Mouse (Mus musculus) cerebellum, adult 11 months (tissue): ENCODE measurements around the gene Cacna1g.

Source experiments
- DNase-seq: peaks from one replicate; pipeline ENCODE4 v3.0.0; 2022

The Cacna1g gene

DNA sequence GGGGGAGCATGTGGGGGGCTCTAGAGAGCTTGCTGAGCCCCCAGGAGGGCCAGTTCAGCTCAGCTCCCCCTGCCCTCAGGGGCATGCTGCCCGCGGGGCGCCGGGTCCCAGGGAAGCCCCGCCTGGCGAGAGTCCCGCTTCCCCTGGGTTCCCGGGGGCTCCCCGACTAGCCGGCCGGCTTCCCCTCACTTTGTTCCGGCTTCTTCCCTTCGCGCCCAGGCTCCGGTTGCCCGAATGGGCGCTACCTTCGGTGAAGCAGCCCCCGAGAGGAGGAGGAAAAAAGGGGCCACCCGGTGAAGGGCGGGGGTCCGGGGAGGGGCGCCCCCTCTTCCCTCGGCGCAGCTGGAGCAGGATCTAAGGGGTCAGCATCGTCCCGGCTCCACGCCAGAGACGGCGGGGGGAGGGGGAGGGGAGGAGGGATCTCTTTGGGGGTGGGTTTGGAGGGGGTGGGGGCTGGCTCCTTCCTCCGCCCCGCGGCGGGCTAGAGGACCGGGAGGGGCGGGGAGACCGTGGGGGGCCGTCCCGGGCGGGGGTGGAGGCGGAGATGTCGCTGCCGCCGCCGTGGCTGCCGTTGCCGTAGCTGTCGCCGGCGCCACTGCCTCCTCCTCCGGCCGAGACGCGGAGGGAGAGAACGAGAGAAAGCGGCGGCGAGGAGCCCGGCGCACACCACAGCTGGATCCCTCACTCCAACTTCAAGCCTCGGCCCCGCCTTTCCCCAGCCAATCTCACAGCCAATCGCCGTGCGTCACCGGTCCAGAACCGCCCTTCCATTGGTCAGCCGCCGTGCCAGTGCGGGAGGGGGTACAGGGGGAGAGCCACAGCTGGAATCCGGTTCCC, at the start of gene Cacna1g:
TSS of gene Cacna1g (minus strand) at position 492 of the 837 bp plus-strand sequence.
- peak; percentile 80 for DNase-seq

DNA sequence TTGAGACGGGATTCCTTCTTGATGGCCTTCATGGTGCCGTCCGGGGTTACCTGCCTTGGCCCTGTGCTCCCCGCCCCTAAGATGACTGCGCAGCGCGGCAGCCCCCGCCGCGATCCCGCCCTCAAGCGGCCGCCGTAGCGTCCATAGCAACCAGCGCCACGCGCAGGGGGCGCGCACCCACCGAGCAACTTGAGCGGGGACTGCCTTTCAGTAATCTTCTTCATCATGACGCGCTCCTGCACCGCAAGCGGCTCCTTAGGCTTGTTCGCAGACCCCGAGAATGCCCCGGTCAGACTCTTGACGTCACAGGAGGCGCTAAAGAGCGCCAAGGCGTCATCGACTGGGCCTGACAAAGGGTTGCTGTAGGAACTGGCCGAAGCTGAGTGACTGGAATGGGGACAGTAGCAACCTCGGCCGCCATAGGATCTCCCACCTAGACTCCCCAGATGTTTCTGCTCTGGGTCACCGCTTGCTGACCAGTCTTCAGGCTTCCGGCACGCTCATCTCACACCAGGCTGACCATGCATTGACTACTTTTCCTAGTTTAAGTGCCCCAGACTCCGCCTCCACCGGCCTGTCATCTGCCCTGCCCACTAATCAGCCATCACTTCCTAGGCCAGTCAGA, 47.3 kb upstream of the Cacna1g start, which contains the start of gene Mycbpap:
TSS of gene Mycbpap (minus strand) at position 524 of the 625 bp plus-strand sequence.
- DNase-seq: peak; percentile 64

DNA sequence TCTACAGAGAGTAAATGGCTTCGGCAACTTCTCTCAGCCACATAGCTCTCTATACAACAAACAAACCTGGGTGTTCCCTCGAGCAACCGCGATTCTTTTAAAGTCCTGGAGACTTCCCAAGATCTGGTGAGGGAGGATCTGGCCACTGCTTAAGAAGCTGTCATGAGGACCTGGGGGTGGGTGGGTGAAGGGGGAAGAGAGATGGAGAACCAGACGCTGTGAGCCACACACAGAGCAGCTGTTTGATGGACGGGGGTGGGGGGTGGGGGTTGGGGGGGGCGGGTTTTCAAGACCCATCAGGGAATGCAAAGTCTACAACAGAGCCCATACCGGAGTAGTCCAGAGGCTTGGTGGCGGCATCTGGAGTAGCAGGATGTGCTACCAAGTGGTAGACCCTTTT, 39.5 kb upstream of the Cacna1g start:
- DNase-seq: no peak

DNA sequence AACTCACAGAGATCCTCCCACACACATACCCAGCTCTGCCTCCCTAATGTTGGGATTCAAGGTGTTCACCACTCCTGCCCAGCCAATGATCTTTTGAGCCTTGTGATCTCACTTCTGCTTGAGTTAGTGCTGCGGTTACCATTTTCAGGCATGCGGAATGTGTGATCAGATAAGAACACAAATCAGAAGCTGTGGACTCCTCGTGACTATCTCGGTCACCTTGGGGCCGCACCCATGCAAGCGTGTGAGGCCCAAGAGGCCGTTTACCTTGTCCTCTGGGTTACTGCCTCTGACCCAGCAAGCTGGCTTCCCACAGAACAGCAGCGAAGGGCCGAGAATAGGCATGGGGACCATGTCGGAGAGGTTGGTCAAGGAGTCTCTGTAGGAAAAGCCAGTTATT, 35.0 kb upstream of the Cacna1g start:
- DNase-seq: no peak

DNA sequence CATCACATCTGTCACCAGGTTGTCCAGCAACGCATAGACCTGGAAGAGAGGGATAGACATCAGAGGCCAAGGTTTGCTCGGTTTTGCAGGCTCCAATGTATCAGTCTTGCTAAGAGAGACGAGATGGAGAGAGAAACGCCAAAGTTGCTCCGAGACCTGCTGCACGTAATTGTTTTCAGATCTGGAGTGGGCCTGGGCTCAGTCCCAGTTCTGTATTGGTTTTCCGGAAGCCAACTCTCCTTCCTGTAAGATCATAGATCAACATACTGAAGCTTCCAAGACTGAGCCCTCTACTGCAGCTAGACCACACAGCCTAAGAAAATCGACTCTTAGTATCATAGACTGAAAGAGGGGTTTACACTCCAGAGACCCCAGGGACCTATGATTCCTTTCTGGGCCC, 27.5 kb upstream of the Cacna1g start:
- DNase-seq: no peak

DNA sequence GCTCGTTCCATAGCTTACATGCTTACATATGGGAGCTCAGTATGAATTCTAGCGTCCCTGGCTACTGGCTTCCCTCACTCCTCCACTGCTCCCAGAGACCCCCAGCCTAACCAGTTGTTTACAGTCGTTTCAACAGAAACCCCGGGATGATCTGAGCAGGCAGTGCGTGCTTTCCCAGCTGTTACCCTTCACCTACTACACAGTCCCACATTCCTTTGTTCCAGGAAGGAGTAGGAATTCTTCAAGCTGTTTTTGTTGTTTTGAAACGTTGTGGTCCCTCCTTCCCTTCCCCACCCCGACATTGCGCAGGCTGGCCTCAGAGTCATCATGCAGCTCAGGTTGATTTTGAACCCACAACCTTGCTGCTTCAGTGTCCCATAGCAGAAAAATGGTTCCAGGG, 26.4 kb upstream of the Cacna1g start:
- DNase-seq: no peak

DNA sequence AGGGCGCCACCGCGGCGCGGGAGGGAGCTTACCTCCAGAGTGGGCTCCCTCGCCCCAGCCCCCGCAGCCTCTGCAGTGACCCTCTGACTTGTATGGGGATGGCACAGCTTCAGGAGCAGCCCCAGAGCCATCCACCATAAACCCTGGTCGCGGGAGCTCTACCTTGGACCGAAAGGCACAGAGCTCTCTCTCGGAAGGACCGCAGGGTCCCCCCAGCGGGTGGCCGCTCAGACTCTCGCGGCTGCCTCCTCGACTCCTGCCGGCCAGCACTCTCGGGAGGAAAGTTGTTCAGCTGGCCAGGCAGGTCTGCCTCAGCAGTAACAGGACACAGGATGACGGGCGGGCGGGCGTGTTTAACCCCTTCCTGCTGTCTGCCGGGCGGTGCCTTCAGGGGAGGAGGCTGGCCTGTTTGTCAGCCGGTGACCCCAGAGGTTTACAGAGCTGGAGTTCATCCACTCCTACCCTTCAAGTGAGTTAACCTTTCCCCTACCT, 25.7 kb upstream of the Cacna1g start, which contains the start of gene Epn3:
TSS of gene Epn3 (minus strand) at position 314 of the 492 bp plus-strand sequence.
- DNase-seq: peak; percentile 50

DNA sequence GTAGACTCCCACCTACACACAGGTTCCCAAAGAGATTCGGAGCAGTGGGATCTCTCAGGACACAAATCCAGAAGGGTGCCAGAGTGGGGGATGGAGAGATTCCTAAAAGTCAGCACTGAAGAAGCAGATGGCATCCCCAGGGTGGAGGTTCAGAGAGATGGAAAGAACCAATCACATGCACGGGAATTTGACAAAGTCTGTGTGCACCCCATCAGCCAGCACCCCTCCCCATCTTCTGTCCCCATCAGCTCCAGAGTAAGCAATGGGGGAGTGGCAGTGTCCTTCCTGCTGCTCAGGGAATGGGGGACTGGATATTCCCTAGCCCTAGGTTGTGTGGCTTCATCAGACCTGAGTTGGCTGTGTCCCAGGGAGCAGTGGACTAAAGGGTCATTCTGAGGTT, 25.0 kb upstream of the Cacna1g start:
- peak; percentile 78 for DNase-seq

DNA sequence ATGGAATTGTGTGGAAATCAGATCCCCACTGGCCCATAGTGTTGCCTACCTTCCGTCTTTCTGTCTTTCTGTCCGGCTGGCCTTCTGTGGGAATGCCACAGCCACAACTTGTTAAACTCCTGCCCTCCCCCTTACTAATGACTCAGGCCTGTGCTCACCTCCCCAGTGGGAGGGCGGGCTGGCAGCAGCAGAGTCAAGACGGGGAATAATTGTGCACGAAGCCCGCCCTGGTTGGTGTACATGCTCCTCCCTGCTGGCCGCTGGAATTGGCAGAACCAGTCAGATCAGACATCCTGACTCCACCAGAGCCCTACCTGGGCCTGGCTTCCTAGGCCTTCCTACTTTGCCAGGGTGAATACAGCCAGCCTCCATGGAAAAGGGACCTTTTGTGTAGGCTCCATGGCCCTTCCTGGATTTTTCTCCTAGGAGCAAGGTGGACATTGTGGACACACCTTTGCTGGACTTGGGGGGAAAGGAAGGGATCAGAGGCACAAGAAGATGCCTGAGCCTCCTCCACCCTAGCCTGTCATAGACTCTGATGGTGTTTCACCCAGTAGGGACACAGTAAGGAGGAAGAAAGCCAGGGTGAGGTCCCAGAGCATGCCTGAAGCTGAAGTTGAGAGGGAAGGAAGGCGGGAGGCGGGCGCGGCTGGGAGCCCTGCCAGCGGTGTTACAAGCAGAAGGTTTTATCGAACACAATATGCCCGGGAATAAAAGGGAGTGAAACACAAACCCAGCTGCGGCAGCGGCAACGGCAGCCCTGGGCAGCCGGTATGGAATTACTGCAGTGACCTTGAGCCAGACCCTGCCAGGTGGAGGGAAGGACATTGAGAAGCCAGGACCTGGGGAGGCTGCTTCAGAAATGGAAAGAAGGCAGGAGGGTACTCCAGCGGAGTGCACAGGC, 24.3 kb upstream of the Cacna1g start:
- DNase-seq: peak; percentile 63

DNA sequence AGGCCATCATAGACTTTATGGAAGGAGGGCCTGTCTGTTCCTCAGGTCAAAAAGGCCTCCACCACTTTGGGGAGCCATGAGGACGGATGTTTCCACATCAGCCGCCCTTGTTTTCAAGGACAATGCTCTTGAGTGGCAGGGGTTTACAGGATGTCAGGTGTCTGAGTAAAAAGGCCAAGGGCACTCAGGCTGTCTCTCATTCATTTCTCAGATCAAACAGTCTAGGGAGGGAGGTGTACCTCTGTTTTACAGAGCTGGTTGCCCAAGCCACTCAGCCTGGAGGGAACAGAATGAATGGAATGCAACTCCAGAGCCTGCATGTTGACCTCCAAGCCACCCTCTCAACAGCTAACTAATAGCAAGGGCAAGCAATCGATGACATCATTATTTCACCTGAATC, 21.4 kb upstream of the Cacna1g start:
- no peak for DNase-seq

DNA sequence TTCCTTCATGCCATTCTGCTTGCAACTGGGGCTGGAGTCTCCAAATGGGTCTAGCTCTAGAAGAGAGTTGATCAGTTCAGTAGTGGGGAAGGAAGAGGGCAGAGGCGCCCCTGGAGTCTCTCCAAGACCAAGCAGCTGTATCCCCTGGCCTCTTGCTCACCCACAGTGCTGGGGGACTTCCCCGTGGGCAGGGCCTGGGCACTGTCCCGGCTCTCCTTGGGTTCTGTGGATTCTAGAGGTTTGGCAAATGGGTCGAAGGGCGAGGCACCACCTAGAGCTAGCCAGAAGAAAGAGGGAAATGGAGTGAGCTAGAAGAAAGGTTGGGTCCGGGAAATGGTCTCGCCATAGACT, 17.7 kb upstream of the Cacna1g start:
- DNase-seq: peak; percentile 15

DNA sequence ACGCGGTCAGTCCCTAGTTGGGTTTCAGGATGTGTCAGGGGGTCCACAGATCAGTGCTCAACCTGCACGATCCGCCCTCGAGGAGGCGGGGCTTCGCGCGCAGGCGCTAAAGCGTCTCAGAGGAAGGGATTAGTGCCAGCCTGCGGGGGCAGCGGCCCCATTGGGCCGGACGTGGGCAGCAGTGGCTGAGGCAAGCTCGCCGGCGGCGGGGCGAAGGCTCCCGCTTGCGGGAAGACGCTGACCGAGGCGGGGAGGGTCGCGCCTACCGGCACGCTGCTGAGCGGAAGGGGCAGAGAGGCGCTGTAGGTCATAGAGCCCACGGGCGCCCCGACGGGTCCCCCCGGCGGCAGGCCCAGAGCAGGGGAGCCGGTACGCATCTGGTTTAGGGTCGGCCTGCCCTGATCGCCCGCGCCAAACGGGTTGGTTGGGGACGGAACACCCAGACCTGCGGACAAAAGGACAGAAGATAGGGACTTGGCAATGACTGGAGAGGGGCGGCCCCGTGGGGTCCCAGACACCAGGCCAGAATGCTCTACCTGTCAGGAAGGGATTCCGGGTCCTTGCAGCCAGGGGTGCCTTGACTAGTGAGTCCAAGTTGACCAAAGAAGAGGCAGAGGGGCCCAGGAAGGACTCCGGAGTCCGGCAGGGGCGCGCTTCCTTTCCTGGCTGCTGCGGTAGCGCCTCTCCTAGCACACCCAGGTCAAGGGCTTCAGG, 17.2 kb upstream of the Cacna1g start:
- peak; percentile 27 for DNase-seq

DNA sequence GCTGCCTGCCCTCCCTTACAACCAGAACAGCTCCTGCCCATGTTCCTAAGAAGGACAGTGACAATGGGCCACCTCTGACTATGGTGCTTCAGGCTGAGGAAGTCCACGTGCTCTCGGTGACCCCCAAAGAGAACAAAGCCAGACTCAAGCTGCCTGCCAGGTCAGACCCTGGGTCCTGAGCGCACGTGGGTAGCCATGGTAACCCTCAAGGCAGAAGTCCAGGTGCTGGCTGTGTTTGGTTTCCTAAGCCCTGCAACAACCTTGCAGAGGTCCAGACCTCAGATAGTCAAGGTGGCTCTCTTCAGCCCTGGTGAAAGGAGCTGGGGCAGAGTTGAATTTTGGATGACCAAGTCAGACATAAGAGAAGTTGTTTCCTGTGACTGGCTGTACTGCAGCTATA, 15.7 kb upstream of the Cacna1g start:
- DNase-seq: no peak

DNA sequence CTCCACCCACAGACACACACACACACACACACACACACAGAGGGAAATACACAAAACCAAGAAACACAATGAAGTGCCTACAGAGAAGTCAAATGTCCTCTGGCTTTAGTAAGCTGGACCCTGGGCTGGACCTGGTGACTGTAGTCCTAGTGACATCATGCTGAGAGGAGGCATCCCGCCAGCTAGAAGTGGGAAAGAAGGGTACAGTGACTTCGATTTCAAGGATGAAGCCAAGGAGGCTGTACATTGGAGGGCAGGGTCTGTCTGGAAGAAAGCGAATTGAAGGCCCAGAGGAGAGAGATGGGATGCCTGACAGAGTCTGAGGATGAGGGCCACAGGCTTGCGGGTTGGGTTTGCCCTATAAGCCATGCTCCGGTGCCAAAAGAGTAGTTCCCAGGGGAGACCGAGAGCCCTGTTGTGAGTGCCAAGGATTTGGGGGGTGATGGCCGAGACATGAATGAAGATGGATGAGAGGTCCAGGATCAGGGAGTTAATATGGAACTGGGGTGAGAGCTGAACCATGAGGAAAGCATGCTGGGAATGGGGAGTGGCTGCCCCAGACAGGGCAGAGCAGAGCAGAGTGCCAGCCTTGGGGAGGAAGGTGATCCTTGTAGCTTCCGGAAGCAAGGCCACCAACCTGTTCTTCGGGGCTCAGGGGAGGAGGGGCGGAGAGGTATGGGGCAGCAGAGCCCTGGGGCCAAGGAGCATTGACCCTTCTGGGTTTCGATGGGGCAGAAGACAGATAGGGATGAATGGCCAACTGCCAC, 15.0 kb upstream of the Cacna1g start:
- DNase-seq: no peak

DNA sequence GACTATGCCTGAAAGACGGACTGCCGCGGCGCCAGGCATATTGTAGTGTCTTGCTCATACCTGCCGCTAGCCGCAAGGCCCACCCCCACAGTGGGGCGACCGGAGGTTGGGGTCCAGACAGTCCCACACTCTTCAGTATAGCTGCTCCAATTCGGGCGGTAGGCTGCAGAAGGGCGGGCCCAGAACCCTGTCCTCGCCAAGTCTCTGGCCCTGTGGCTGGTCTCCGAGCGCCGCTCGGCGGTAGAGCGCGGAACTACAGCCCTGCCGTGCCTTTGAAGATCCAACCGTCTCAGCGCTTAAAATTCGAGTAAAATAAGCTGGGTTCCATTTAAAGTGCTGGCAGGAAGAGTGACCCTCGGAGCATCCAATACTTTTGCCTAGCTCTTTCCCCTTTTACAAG, 12.0 kb upstream of the Cacna1g start, which contains the start of gene Spata20:
TSS of gene Spata20 (minus strand) at position 179 of the 400 bp plus-strand sequence.
- peak; percentile 89 for DNase-seq

DNA sequence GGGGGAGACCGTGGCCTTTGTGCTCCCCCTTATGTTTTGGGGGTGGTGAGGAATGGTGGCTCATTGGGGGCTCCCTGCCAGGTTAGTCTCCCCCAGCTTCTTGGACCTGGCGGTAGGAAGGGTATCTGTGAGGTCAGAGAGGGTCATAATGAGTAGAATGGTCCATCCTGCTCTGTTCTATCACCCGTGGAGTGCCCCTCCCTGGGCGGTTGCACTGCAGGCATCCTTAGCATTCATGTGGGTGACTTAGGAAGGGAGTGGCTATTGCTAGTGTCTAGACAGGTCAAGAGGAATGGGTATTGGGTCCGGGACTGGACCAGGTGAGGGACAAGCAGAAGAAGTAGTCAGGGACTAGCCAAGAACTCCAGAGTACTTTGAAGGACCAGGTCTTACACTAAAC, 11.2 kb upstream of the Cacna1g start:
- peak; percentile 31 for DNase-seq

DNA sequence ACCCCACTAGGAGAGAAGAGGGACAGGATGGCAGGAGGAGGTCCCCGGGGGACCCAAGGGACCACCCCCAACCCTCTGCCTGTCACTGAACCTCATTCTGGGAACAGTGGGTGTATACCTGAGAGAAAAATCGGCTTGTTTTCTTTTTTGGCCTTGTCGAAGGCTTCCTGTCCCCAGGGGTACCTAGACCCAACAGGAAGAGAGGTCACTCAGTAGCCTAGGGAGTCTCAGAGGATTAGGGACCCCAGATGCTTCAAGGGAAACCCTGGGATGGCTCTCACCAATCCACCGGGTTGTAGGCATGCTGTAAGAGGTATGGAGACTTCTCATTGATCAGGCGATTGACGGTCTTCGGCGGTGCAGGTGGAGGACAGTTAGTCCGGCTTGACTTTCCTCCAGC, 10.6 kb upstream of the Cacna1g start:
- no peak for DNase-seq

DNA sequence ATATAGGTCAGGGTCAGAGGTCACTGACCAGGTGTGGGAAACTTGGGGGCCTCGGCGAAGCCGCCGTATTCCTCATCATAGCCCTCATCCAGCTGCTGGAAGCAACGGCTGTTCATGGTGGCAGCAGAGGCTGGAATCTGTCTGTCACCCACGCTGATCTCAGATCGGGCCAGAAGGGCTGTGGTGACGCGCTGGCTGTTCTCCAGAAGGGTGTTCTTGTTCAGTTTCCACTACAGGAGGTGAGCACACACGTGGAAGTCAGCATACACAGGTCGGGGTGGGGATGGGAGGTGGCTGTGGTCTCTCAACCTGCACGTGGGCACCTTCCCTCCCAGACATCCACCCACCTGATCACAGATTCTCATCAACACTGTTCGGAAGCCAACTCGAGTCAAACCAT, 9.9 kb upstream of the Cacna1g start:
- peak; percentile 50 for DNase-seq

DNA sequence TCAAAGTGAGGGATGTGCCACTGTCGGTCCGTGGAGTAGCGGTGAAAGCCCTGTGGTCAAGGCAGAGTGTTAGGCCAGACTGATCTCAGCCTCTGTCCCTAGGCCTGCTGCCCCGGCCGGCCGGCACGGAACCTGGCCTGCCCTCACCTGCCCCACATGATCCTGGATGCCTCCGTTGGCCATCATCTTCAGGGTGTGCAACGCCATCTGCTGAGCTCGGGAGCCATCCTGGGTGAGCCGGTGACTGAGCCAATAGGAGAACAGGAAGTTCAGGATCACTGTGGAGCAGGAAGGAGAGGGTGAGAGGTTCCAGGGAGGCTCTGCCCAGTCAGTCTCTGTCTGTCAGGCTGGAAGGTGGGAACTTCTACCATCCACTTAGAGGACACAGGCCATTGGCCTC, 9.4 kb upstream of the Cacna1g start:
- DNase-seq: peak; percentile 84

DNA sequence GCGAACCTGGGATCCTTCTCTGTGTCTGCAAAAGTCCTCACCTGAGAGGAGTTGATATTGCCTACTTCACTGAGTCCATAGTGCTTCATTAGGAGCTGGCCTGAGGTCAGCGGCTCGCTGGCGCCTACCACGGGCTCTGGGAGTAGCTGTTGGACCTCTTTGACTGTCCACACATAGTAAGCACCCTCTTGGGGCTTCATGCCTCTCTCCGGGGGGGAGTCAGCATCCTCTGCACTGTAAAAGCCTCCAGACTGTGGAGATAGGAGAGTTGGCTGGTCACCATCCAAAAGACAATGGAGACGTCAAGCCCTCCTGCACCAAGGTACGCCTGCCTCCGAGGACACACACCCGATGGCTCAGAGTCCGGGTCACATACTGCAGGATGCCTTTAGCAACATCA, 8.7 kb upstream of the Cacna1g start:
- DNase-seq: peak; percentile 35

DNA sequence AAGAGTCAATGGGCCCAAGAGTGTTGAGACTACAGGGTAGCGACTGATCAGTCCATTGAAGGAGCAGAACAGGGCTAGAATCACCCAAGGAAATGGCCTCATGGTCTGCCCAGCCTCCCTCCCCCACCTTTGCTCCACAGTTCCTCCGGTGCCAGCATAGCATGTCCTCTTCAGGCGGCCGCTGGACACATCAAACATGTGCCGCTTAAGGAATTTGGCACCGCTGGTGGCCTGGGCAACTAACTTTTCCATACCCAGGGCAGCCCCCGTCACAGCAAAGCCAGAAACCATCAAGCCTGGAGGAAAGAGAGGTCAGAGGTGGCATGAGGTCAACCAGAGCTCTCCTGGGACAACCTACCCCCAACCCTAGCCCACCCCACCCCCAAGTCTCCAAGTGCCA, 8.0 kb upstream of the Cacna1g start:
- no peak for DNase-seq

DNA sequence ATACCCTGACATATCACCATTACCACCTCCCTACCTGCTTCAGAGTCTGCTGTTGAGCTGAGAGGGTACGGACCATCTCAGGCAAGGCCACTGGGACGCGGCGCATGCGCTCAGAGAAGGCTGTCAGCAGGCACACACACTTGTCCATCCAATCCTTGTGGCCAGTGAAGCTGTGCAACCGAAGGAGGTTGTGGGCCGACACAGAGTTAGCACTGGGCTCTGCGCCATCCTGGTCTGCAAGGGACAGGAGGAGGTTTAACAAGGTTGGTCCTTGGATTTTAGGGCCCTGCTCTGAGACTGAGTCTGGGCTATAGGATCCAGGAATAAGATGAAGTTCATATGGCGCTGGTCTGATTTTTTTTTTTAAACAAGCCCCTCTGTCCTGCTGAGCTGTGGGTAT, 6.4 kb upstream of the Cacna1g start:
- DNase-seq: no peak
